Mouse (Mus musculus) megakaryocyte, embryonic 14.5 days (primary cell): ENCODE measurements around the gene Bmp10.

ENCODE experiments used
- FLI1 ChIP-seq: IDR thresholded peaks from 2 replicates; pipeline ENCODE4 v1.6.1; 2012; ENCODE audit warnings: low read length, inconsistent platforms, mixed read lengths
- GATA1 ChIP-seq: IDR thresholded peaks from 3 replicates; pipeline ENCODE4 v1.6.1; 2012; ENCODE audit warnings: mixed read lengths, low read length, inconsistent platforms, borderline replicate concordance

GRCm38 (mm10) chr6:87479291-87479999 lies 50.7 kb downstream of the Bmp10 start:
- TF ChIP-seq GATA1 = no peak
- TF ChIP-seq FLI1 = no peak
